Mouse (Mus musculus) layer of hippocampus, adult 11-12 months (tissue): ENCODE data around the gene Pex16.

Source experiments
- DNase-seq: peaks from one replicate; pipeline ENCODE4 v3.0.0; 2022; ENCODE audit warnings: low spot score

Gene Pex16

GRCm38 (mm10) chr2:92423156-92423555, 48.7 kb downstream of the Pex16 start:
- DNase-seq: no peak

- DNase-seq: peak; percentile 89
Observed at GRCm38 (mm10) chr2:92423702-92424461, 49.4 kb downstream of the Pex16 start.

- no peak for DNase-seq
Observed at GRCm38 (mm10) chr2:92424462-92425308, 50.2 kb downstream of the Pex16 start.

GRCm38 (mm10) chr2:92425366-92425765, 50.9 kb downstream of the Pex16 start:
- DNase-seq: no peak

GRCm38 (mm10) chr2:92426426-92426825, 52.0 kb downstream of the Pex16 start:
- no peak for DNase-seq

GRCm38 (mm10) chr2:92427882-92428281, 53.4 kb downstream of the Pex16 start:
- peak; percentile 83 for DNase-seq

GRCm38 (mm10) chr2:92430089-92430488, 55.6 kb downstream of the Pex16 start:
- no peak for DNase-seq
